Mouse (Mus musculus) hindbrain, embryonic 12.5 days (tissue): ENCODE data around the gene Nop16. TPM values are rescaled to one million over a fixed set of nuclear protein-coding genes. Genes with fewer than 3 reads are reported as not detected.
"Not testable (repeated sequence)": the region's sequence is repeated elsewhere in the genome, so short reads cannot be mapped to it uniquely, and the experiment has no call there.

Source experiments
- ATAC-seq: fragments of 200-750 bp; cut with Nextera tagmentation; 2 replicates; pipeline ENCODE4 v1.8.0; 2017; ENCODE audit warnings: moderate TSS enrichment; ENCODE audit not compliant: low FRiP score
- H3K27ac ChIP-seq: fragments of 300-500 bp; sonication (generic); 2 replicates; pipeline ENCODE4 v1.5.1; 2016; ENCODE audit warnings: mild to moderate bottlenecking
- H3K27me3 ChIP-seq: fragments of 300-500 bp; sonication (generic); 2 replicates; pipeline ENCODE4 v1.6.1; 2016; ENCODE audit warnings: mild to moderate bottlenecking
- H3K36me3 ChIP-seq: fragments of 300-500 bp; sonication (generic); 2 replicates; pipeline ENCODE4 v1.6.1; 2016; ENCODE audit warnings: mild to moderate bottlenecking
- H3K4me1 ChIP-seq: fragments of 300-500 bp; sonication (generic); 2 replicates; pipeline ENCODE4 v1.6.1; 2016
- H3K4me2 ChIP-seq: fragments of 300-500 bp; sonication (generic); replicated peaks from 2 replicates; pipeline ENCODE4 v1.6.1; 2016; ENCODE audit warnings: mild to moderate bottlenecking
- H3K4me3 ChIP-seq: fragments of 300-500 bp; sonication (generic); 2 replicates; pipeline ENCODE4 v1.5.1; 2016; ENCODE audit warnings: mild to moderate bottlenecking
- H3K9ac ChIP-seq: fragments of 300-500 bp; sonication (generic); 2 replicates; pipeline ENCODE4 v1.6.1; 2016; ENCODE audit warnings: mild to moderate bottlenecking, moderate library complexity
- H3K9me3 ChIP-seq: fragments of 300-500 bp; sonication (generic); replicated peaks from 2 replicates; pipeline ENCODE4 v1.6.1; 2016; ENCODE audit warnings: mild to moderate bottlenecking
- WGBS: fragments of 180-500 bp; shearing (Covaris S2); methylation state at CpG from one replicate; pipeline ENCODE4 v1.1.7; 2016; 5-methylcytosine and 5-hydroxymethylcytosine counted together
- polyA plus RNA-seq: library from polyadenylated mRNA; unstranded; fragments of >200 nt; fragmentation: Nextera tagmentation; extraction: Ambion mirVana; gene quantifications from 2 replicates; pipeline ENCODE4 v1.2.1, GENCODE M21; 2016

The Nop16 gene
- 57.1 and 57.8 TPM in 2 replicates for polyA plus RNA-seq

DNA sequence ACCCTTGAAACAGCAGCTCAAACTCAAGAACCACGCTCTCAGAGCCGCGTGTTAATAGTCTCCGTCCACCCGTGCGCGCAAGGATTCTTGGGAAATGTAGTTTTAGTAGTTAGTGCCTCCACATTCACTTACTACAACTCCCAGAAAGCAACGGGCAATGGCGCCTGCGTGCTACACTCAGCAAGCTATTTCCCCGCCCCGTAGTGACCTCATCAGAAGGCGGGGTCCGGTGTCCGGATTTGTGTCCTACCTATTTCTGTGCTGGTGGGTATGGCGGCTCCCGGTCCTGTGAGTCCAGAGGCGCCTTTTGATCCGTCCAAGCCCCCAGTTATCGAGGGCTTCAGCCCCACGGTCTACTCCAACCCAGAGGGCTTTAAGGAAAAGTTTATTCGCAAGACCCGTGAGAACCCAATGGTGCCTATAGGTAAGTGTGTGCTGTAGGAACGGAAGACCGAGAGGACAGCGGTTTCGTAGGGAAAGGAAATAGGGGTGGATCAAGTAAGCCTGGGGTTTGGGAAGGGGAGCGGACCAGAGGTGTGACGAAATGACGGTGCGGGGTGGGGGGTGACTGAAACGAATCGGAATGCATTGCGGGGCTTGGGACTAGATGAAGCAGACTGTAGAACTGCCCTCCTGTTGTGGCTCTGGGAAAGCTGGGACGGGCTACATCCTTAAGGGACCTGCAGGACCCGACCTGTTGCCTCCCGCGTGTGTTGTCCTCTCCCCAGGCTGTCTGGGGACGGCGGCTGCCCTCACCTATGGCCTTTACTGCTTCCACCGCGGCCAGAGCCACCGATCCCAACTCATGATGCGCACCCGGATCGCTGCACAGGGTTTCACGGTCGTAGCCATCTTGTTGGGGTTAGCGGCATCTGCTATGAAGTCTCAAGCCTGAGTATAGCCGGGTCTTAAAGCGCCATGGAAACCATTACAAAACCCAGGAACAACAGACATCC, at the start of gene Nop16, which contains the start of gene Higd2a:
Nop16 (minus strand) TSS at position 95 of the 956 bp plus-strand sequence.
Higd2a (plus strand) TSS at position 212 of the 956 bp plus-strand sequence.
- Histone ChIP-seq H3K4me1 (peaks cover 17% of the 10 kb centered on the region), H3K4me2 (peak within 1 kb of the TSS; percentile 74), H3K9me3 (no peaks in the 10 kb centered on the region), H3K27ac (peak within 1 kb of the TSS; percentile 72), H3K9ac (peak within 1 kb of the TSS; percentile 81), H3K36me3 (peaks cover 21% of the 10 kb centered on the region), H3K4me3 (peak within 1 kb of the TSS; percentile 58), H3K27me3 (no peaks in the 10 kb centered on the region)
- ATAC-seq, result peak; percentile 97
- under 1% methylated on average over 48 of the region's 51 CpGs for WGBS

GRCm38 (mm10) chr13:54635011-54635410, 45.1 kb upstream of the Nop16 start:
- H3K4me2 ChIP-seq, result no peak overlapping the region
- WGBS, result 97% methylated on average over 3 of the region's 3 CpGs

GRCm38 (mm10) chr13:54632731-54633277, 42.9 kb upstream of the Nop16 start:
- 73% methylated on average over 3 of the region's 3 CpGs for WGBS
- no peaks in the 10 kb centered on the region for H3K9me3 ChIP-seq
- H3K4me2 ChIP-seq, result no peak overlapping the region
- H3K27ac ChIP-seq, result no peak overlapping the region
- H3K4me1 ChIP-seq, result no peaks in the 10 kb centered on the region
- peaks cover 28% of the 10 kb centered on the region for H3K36me3 ChIP-seq
- no peaks in the 10 kb centered on the region for H3K27me3 ChIP-seq
- no peak overlapping the region for H3K4me3 ChIP-seq
- ATAC-seq, result no peak
- H3K9ac ChIP-seq, result no peak overlapping the region

More at GRCm38 (mm10) chr13:54635011-54635410, 45.1 kb upstream of the Nop16 start:
- H3K4me1 ChIP-seq, result no peaks in the 10 kb centered on the region
- H3K36me3 ChIP-seq, result peaks cover 43% of the 10 kb centered on the region
- H3K4me3 ChIP-seq, result no peak overlapping the region
- no peaks in the 10 kb centered on the region for H3K9me3 ChIP-seq
- H3K27ac ChIP-seq, result no peak overlapping the region
- no peaks in the 10 kb centered on the region for H3K27me3 ChIP-seq
- no peak for ATAC-seq
- no peak overlapping the region for H3K9ac ChIP-seq

DNA sequence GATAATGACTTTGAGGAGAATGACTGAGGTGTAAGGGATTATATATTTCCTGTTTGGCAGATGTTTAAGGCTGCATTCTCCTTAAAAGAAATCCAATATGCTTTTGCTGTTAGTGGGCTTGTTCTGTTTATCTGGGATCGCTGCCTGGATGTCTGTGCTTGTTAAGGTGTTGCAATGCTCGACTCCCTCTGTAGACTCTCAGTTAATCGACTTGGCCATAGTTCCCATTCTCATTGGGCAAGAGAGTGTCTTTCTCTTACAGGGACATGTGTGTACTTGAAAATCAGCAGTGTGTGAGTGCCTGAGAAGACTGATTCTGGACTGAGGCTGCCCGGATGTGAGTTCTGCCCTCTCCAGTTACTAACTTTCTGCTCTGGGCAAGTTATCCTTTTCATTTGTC, 39.2 kb upstream of the Nop16 start:
- H3K4me2 ChIP-seq, result no peak overlapping the region
- H3K27ac ChIP-seq, result no peak overlapping the region
- no peaks in the 10 kb centered on the region for H3K27me3 ChIP-seq
- 92% methylated on average over 4 of the region's 4 CpGs for WGBS
- no peak overlapping the region for H3K9ac ChIP-seq
- H3K36me3 ChIP-seq, result peaks cover 13% of the 10 kb centered on the region
- no peak overlapping the region for H3K4me3 ChIP-seq
- H3K4me1 ChIP-seq, result peaks cover 6% of the 10 kb centered on the region; the same call in 1 of the 2 replicates
- no peaks in the 10 kb centered on the region for H3K9me3 ChIP-seq
- no peak for ATAC-seq

DNA sequence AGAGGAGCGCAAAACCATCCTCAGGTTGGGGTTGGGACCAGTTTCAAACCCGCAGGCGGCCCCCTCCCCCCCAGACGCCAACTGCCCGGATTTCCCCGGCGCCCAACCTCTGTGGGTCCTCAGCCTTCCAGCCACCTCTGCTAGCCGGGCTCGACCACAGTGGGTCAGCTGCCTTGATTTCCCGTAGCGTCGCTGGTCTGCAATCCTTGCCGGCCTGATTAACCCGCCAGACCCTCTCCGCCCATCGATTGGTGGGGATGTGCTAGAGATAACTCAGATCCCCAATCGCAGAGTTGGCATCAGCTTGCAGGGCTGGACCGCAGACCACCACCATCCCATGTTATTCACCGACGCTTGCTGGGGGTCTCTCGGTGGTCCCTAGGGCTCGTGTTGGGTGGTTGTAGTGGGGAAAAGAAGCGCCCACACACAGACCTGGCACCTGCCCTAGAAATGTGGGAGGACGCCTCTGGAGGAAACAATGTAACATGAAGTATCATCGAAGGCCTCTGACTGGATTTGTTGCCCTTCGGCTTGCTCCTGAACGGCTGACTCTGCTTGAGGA, 32.2 kb upstream of the Nop16 start:
- Histone ChIP-seq H3K36me3 (no peaks in the 10 kb centered on the region), H3K9me3 (no peaks in the 10 kb centered on the region), H3K4me2 (peak overlapping the region; percentile 80), H3K4me3 (peak overlapping the region; percentile 93), H3K27me3 (no peaks in the 10 kb centered on the region; the same call in 1 of the 2 replicates), H3K4me1 (peaks cover 21% of the 10 kb centered on the region), H3K27ac (peak overlapping the region; percentile 87), H3K9ac (peak overlapping the region; percentile 91)
- ATAC-seq, result peak; percentile 86
- WGBS, result 3% methylated on average over 27 of the region's 27 CpGs

- 13% methylated on average over 44 of the region's 44 CpGs for WGBS
- ATAC-seq, result peak; percentile 98
These were observed 31.5 kb upstream of the Nop16 start, which contains the start of gene Faf2 for GRCm38 (mm10) chr13:54621155-54621932. Gene Faf2, plus strand, starts transcription at chr13:54621784.

DNA sequence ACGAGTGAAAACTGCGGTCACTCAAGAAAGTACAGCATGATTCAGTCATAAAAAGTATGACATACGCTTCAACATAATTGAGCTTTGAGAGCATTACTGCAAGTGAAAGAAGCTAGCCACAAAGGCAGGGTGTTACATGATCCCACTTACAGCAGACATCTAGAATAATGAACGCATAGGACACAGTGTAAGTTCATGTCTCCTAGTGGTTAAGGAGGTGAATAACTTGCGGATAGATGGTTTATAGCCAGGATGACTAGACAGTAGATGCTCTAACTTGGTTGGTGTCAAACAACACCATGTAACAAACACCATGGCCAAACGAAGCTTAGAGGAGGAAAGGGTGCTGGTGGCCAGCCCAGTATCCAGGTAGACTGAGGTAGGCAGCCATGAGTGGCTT, 27.1 kb upstream of the Nop16 start:
- no peaks in the 10 kb centered on the region for H3K9me3 ChIP-seq
- WGBS, result 73% methylated on average over 6 of the region's 6 CpGs
- ATAC-seq, result no peak

More at GRCm38 (mm10) chr13:54621155-54621932, 31.5 kb upstream of the Nop16 start, which contains the start of gene Faf2:
- Histone ChIP-seq H3K9me3 (no peaks in the 10 kb centered on the region), H3K9ac (peak within 1 kb of the TSS; percentile 91), H3K27ac (peak within 1 kb of the TSS; percentile 87), H3K27me3 (no peaks in the 10 kb centered on the region; the same call in 1 of the 2 replicates), H3K4me3 (peak within 1 kb of the TSS; percentile 93), H3K36me3 (no peaks in the 10 kb centered on the region), H3K4me1 (peaks cover 21% of the 10 kb centered on the region), H3K4me2 (peak within 1 kb of the TSS; percentile 80)

DNA sequence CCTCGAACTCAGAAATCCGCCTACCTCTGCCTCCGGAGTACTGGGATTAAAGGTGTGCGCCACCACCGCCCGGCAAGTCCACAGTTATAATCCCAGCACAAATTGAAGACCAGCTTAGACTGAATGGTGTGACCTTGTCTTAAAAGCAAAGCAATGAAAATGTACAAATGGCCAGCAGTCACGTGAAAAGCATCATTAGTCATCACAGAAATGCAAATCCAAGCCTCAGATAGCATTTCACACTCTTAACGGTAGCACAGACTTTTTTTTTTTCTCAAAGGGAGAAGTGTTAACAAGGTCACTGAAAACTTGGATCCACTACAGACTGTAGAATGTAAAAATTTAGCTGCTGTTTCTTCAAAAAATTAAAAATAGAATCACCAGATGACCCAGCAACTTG, 26.4 kb upstream of the Nop16 start:
- no peak overlapping the region for H3K9ac ChIP-seq
- no peaks in the 10 kb centered on the region; the same call in 1 of the 2 replicates for H3K27me3 ChIP-seq
- 84% methylated on average over 8 of the region's 8 CpGs for WGBS
- H3K36me3 ChIP-seq, result no peaks in the 10 kb centered on the region
- no peak for ATAC-seq
- H3K4me1 ChIP-seq, result no peaks in the 10 kb centered on the region; the same call in 1 of the 2 replicates
- H3K27ac ChIP-seq, result no peak overlapping the region
- no peaks in the 10 kb centered on the region for H3K9me3 ChIP-seq
- H3K4me2 ChIP-seq, result no peak overlapping the region
- H3K4me3 ChIP-seq, result no peak overlapping the region

More for the DNA sequence above, 27.1 kb upstream of the Nop16 start:
- no peak overlapping the region for H3K9ac ChIP-seq
- H3K27me3 ChIP-seq, result no peaks in the 10 kb centered on the region; the same call in 1 of the 2 replicates
- no peaks in the 10 kb centered on the region for H3K36me3 ChIP-seq
- H3K27ac ChIP-seq, result no peak overlapping the region
- H3K4me1 ChIP-seq, result no peaks in the 10 kb centered on the region
- H3K4me2 ChIP-seq, result no peak overlapping the region
- no peak overlapping the region for H3K4me3 ChIP-seq

DNA sequence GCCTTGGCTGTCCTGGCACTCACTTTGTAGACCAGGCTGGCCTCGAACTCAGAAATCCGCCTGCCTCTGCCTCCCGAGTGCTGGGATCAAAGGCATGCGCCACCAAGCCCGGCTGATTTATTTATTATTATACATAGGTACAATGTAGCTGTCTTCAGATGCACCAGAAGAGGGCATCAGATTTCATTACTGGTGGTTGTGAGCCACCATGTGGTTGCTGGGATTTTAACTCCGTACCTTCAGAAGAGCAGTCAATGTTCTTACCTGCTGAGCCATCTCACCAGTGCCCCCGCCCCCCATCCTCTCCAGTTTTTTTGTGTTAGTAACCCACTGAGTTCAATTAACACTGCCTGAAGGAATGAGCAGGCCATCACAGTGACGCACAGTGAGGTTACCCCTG, 23.3 kb upstream of the Nop16 start:
- WGBS, result 80% methylated on average over 8 of the region's 8 CpGs
- H3K4me2 ChIP-seq, H3K36me3 ChIP-seq, H3K9me3 ChIP-seq, H3K27ac ChIP-seq, ATAC-seq, H3K9ac ChIP-seq, H3K27me3 ChIP-seq, H3K4me3 ChIP-seq: not testable (repeated sequence)
- H3K4me1 ChIP-seq, result peaks cover 22% of the 10 kb centered on the region

GRCm38 (mm10) chr13:54610972-54611754, 21.3 kb upstream of the Nop16 start, which contains the start of gene Cltb:
Gene Cltb, minus strand, starts transcription at chr13:54611344.
- Histone ChIP-seq H3K27me3 (no peaks in the 10 kb centered on the region), H3K9ac (peak within 1 kb of the TSS; percentile 72), H3K9me3 (no peaks in the 10 kb centered on the region), H3K4me1 (peaks cover 25% of the 10 kb centered on the region), H3K4me2 (peak within 1 kb of the TSS; percentile 83), H3K4me3 (peak within 1 kb of the TSS; percentile 53), H3K36me3 (no peaks in the 10 kb centered on the region), H3K27ac (0 out of 2 replicates have a peak within 1 kb of the TSS, but pooled peaks have one; percentile 13)
- ATAC-seq, result peak; percentile 71
- WGBS, result 2% methylated on average over 53 of the region's 66 CpGs

GRCm38 (mm10) chr13:54610613-54610971, 20.7 kb upstream of the Nop16 start:
- peak overlapping the region; percentile 53 for H3K4me3 ChIP-seq
- H3K27me3 ChIP-seq, result no peaks in the 10 kb centered on the region
- H3K27ac ChIP-seq, result 0 out of 2 replicates have a peak overlapping the region, but pooled peaks have one; percentile 13
- H3K9ac ChIP-seq, result peak overlapping the region; percentile 72
- peaks cover 25% of the 10 kb centered on the region for H3K4me1 ChIP-seq
- peak overlapping the region; percentile 83 for H3K4me2 ChIP-seq
- 12% methylated on average over 13 of the region's 13 CpGs for WGBS
- no peaks in the 10 kb centered on the region for H3K36me3 ChIP-seq
- no peaks in the 10 kb centered on the region for H3K9me3 ChIP-seq
- ATAC-seq, result peak; percentile 36; the same call in 1 of the 2 replicates
